8 mouse cellular contexts compared by ENCODE assay signal in the genomic region with DNA sequence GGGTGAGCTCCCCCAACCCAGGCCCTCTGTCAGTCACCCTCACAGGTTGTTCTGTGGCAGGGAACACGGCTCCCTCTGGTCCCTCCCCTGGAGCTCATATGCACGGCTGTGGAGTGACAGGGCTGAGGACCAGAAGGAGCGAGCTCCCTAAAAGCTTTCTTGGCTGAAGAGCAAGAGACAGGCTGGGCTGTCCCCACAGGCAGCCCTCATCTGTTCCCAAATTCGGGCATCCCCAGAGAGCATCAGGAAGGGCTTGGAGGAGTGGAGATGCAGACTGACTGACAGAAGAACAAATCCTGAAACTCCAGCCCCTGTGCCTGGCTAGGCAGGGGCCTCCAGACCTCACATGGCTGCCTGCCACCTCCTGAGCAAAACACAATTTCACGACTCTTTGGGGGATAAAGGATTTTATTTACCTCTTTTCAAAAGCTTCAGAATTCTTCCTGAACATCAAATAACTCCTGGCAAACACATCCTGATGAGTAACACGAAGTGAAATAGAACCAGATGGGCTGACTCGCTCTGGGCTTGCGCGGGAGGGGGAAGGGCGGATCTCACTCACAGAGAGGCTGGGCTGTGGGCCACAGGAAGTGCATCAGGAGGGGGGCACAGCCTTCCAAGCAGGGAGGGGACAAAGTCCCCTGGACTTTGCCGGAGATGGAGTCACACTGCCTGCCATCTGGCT.
A peak's percentile ranks its signal among the peaks of the same experiment; 100 is the strongest.
DNase-seq lines count a peak whose midpoint lies in the region; ATAC-seq and TF ChIP-seq lines count a peak whose summit lies in the region.

No protein-coding gene starts in this region.

- peak; percentile 33 for ATAC-seq in Patski
- peak; percentile 93 for ATAC-seq in hindbrain, embryonic 16.5 days
- peak; percentile 95 for ATAC-seq in lung, embryonic 16.5 days (ENCODE audit: low read depth)

- 8% methylated on average over 11 of the region's 11 CpGs for WGBS in hindbrain, embryonic 16.5 days
- WGBS in lung, embryonic 16.5 days, result 9% methylated on average over 11 of the region's 11 CpGs

- no peak for DNase-seq in Patski (ENCODE audit: low read depth, low spot score)
- peak; percentile 86 for DNase-seq in embryo, embryonic 10 days (ENCODE audit: low spot score)
- DNase-seq in gastrocnemius, adult 8-10 months (ENCODE audit: low spot score in 2 of 2), result peak; percentile 82 to 88
- DNase-seq in layer of hippocampus, postnatal 36 days, result peak; percentile 89
- DNase-seq in right cerebral cortex, adult 18-20 months, result peak; percentile 91
- peak; percentile 81 to 89 for DNase-seq in urinary bladder, postnatal 4 days (ENCODE audit: low spot score in 2 of 2)

- POLR2A ChIA-PET in Patski (lab: Charles Lee), result interaction anchor here (0.6 kb wide), 1 partner anchor 110 kb away, joined by 3 read pairs; no protein-coding TSS in a partner anchor

- no peaks in the 10 kb centered on the region for H3K27me3 ChIP-seq in Patski
- no peaks in the 10 kb centered on the region for H3K27me3 ChIP-seq in hindbrain, embryonic 16.5 days (replicated peaks; ENCODE audit: control insufficient read depth, insufficient read depth, low read length)
- H3K27me3 ChIP-seq in lung, embryonic 16.5 days (ENCODE audit: control insufficient read depth, insufficient read depth, low read depth, low read length), result no peaks in the 10 kb centered on the region

- in situ Hi-C loops in Patski (cut with MboI; ENCODE audit: low pct_unique_long_range_greater_than_20kb), result no loop called here

- peak overlapping the region; percentile 15 for H3K4me2 ChIP-seq in hindbrain, embryonic 16.5 days (ENCODE audit: low read length)
- peak overlapping the region; percentile 41 for H3K4me2 ChIP-seq in lung, embryonic 16.5 days (ENCODE audit: low read depth, low read length)

- TF ChIP-seq CTCF in Patski (IDR thresholded peaks at IDR 0.05), result no peak

- H3K9me3 ChIP-seq in hindbrain, embryonic 16.5 days (ENCODE audit: control insufficient read depth, low read length), result no peaks in the 10 kb centered on the region
- no peaks in the 10 kb centered on the region for H3K9me3 ChIP-seq in lung, embryonic 16.5 days (ENCODE audit: control insufficient read depth, low read length)

- no peaks in the 10 kb centered on the region for H3K36me3 ChIP-seq in hindbrain, embryonic 16.5 days (ENCODE audit: control insufficient read depth, insufficient read depth, low read length)
- no peaks in the 10 kb centered on the region for H3K36me3 ChIP-seq in lung, embryonic 16.5 days (ENCODE audit: control insufficient read depth, insufficient read depth, low read length)

- peaks cover 38% of the 10 kb centered on the region for H3K4me1 ChIP-seq in hindbrain, embryonic 16.5 days (ENCODE audit: control insufficient read depth, insufficient read depth, low read depth, low read length)
- peaks cover 36% of the 10 kb centered on the region for H3K4me1 ChIP-seq in lung, embryonic 16.5 days (replicated peaks; ENCODE audit: control insufficient read depth, insufficient read depth, low read length)

- peak overlapping the region; percentile 83 for H3K27ac ChIP-seq in hindbrain, embryonic 16.5 days (ENCODE audit: low read depth, low read length)
- peak overlapping the region; percentile 90 for H3K27ac ChIP-seq in lung, embryonic 16.5 days (ENCODE audit: low read length)

- CTCF ChIA-PET in Patski (lab: Charles Lee), result interaction anchor here (1.0 kb wide), 1 partner anchor 17 kb away, joined by 3 read pairs; no protein-coding TSS in a partner anchor

- no peak overlapping the region for H3K4me3 ChIP-seq in hindbrain, embryonic 16.5 days (ENCODE audit: low read length)
- peak overlapping the region; percentile 21 for H3K4me3 ChIP-seq in lung, embryonic 16.5 days (ENCODE audit: low read length)

- peak overlapping the region; percentile 29; the same call in 1 of the 2 replicates for H3K9ac ChIP-seq in hindbrain, embryonic 16.5 days (ENCODE audit: low read depth, low read length)
- H3K9ac ChIP-seq in lung, embryonic 16.5 days (ENCODE audit: low read length), result peak overlapping the region; percentile 42

Comparison
In these comparisons a context has a peak if more than half of its experiments do, and no peak if none do; other contexts are left out.
1. ATAC-seq: peak in every context shown above with its lines; median percentile 95 in lung, embryonic 16.5 days; 93 in hindbrain, embryonic 16.5 days; 33 in Patski.